Mouse (Mus musculus) stomach, postnatal 0 days (tissue): ENCODE results near the gene Sema3b. TPM values are rescaled to one million over a fixed set of nuclear protein-coding genes. Genes with fewer than 3 reads are reported as not detected.

Source experiments
- ATAC-seq: fragments of 200-750 bp; cut with Nextera tagmentation; 2 replicates; pipeline ENCODE4 v1.8.0; 2017; ENCODE audit not compliant: low FRiP score, low TSS enrichment
- DNase-seq: peaks from one replicate; pipeline ENCODE4 v3.0.0-alpha.2; 2016; ENCODE audit warnings: low spot score
- H3K27ac ChIP-seq: fragments of 300-500 bp; sonication (generic); replicated peaks from 2 replicates; pipeline ENCODE4 v1.5.1; 2014; ENCODE audit warnings: mild to moderate bottlenecking, control low read depth
- H3K27me3 ChIP-seq: fragments of 300-500 bp; sonication (generic); 2 replicates; pipeline ENCODE4 v1.6.1; 2014; ENCODE audit warnings: low read length; ENCODE audit not compliant: control insufficient read depth, insufficient read depth
- H3K36me3 ChIP-seq: fragments of 300-500 bp; sonication (generic); 2 replicates; pipeline ENCODE4 v1.6.1; 2014; ENCODE audit warnings: low read length, mixed read lengths; ENCODE audit not compliant: control insufficient read depth, insufficient read depth
- H3K4me1 ChIP-seq: fragments of 300-500 bp; sonication (generic); replicated peaks from 2 replicates; pipeline ENCODE4 v1.6.1; 2014; ENCODE audit warnings: antibody characterized with exemption; ENCODE audit not compliant: control insufficient read depth, insufficient read depth
- H3K4me2 ChIP-seq: fragments of 300-500 bp; sonication (generic); replicated peaks from 2 replicates; pipeline ENCODE4 v1.6.1; 2014; ENCODE audit warnings: low read depth, mild to moderate bottlenecking, control low read depth, moderate library complexity
- H3K4me3 ChIP-seq: fragments of 300-500 bp; sonication (generic); 2 replicates; pipeline ENCODE4 v1.5.1; 2014; ENCODE audit warnings: low read depth, low read length, control low read depth
- H3K9ac ChIP-seq: fragments of 300-500 bp; sonication (generic); 2 replicates; pipeline ENCODE4 v1.6.1; 2014; ENCODE audit warnings: mild to moderate bottlenecking, low read length, control low read depth, mixed read lengths
- H3K9me3 ChIP-seq: fragments of 300-500 bp; sonication (generic); 2 replicates; pipeline ENCODE4 v1.6.1; 2016; ENCODE audit warnings: low read length; ENCODE audit not compliant: control insufficient read depth
- CTCF ChIP-seq: IDR thresholded peaks from 2 replicates; pipeline ENCODE4 v1.5.1; 2016; ENCODE audit warnings: antibody characterized with exemption, low read depth, mild to moderate bottlenecking, moderate library complexity
- EP300 ChIP-seq: optimal IDR thresholded peaks from 2 replicates; pipeline ENCODE3; 2016; ENCODE audit warnings: antibody characterized with exemption
- WGBS: fragments of 180-500 bp; shearing (Covaris S2); extraction: QIAGEN DNeasy Blood & Tissue Kit; methylation state at CpG from one replicate; pipeline ENCODE4 v1.1.7; 2014; 5-methylcytosine and 5-hydroxymethylcytosine counted together
- polyA plus RNA-seq: library from polyadenylated mRNA; unstranded; fragments of >200 nt; fragmentation: Nextera tagmentation; extraction: Ambion mirVana; gene quantifications from 2 replicates; pipeline ENCODE4 v1.2.1, GENCODE M21; 2015

Gene Sema3b
- polyA plus RNA-seq, 1 experiment from 2014 or later = 16.3 TPM

GRCm38 (mm10) chr9:107615035-107615434 lies 6.0 kb upstream of the Sema3b start:
- 93% methylated on average over 4 of the region's 4 CpGs for WGBS
- Histone ChIP-seq H3K4me2 (no peak overlapping the region), H3K9me3 (no peaks in the 10 kb centered on the region), H3K36me3 (peaks cover 30% of the 10 kb centered on the region), H3K4me1 (peaks cover 10% of the 10 kb centered on the region), H3K4me3 (no peak overlapping the region), H3K9ac (no peak overlapping the region), H3K27me3 (no peaks in the 10 kb centered on the region), H3K27ac (no peak overlapping the region)
- DNase-seq (no peak), ATAC-seq (no peak)
- TF ChIP-seq CTCF (no peak), EP300 (no peak)

DNA sequence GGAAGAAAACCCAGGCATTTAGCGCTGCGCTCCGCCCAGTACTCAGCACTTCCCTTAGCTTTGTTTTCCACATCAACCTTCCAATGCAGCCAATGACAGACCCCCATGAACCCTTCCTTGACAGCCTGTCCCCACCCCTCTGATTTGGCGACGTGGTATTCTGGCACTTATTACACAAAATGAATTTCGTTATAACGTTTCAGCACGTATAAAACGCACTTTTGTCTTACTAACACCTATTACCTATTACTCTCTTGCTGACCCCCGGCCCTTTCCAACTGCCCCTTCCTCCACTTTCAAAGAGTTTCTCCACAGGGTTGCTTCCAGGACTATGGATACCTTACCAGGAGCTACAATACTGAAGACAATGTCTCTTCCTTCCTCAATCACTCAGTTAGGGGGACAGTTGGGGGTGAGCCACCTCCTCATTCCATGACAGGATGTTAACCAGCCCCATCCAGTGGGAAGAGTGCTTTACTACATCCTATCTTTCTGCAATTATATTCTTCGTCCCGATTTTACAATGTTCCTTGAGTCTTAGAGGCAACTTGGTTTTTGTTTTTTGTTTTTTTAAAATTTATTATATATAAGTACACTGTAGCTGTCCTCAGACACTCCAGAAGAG lies 4.0 kb upstream of the Sema3b start:
- no peak for DNase-seq

DNA sequence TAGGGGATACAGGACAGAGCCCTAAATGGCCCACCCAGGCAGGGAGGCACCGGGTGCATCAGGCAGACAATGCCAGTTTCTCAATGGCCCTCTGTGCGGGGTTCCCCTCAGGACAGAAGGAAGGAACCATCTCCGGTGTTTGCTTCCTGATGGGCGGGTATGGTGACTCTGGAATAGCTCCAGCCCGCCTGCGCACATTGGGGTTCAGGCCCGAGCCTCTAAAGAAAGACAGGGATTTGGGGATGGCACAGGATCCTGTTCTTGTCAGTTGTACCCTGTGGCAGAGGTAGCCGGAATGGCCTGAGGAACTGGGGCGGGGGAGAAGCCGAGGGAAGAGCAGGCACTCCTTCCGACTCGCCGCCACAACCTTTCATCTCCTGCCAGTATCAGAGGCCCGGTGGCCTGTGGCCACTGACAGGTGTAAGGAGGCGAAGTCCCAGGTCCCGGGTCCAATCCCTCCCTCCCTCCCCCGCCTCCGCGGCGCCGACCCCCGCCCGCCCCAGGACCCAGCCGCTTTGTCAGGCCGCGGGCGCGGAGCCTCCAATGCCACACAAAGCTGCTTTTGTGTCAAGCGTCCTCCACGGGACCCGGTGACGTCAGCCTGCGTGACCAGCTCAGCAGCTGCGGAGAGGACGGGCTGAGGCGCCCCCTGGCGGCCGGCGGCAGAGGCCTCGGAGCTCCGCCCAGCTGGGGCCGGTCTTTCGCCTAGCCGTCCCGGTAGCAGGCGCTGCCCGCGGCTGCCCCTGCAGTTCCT lies 3.3 kb upstream of the Sema3b start:
- peak overlapping the region; percentile 37 for H3K4me3 ChIP-seq
- 6% methylated on average over 35 of the region's 48 CpGs for WGBS
- H3K27me3 ChIP-seq = no peaks in the 10 kb centered on the region
- peaks cover 16% of the 10 kb centered on the region for H3K4me1 ChIP-seq
- TF ChIP-seq EP300 = peak; percentile 86
- TF ChIP-seq CTCF = peak; percentile 97
- DNase-seq (peak; percentile 99), ATAC-seq (peak; percentile 94)
- no peaks in the 10 kb centered on the region for H3K9me3 ChIP-seq
- H3K9ac ChIP-seq = peak overlapping the region; percentile 72
- H3K36me3 ChIP-seq = peaks cover 22% of the 10 kb centered on the region
- peak overlapping the region; percentile 74 for H3K4me2 ChIP-seq
- H3K27ac ChIP-seq = peak overlapping the region; percentile 96

More for the DNA sequence above, 4.0 kb upstream of the Sema3b start:
- 8% methylated on average over 12 of the region's 12 CpGs for WGBS
- H3K9ac ChIP-seq = no peak overlapping the region
- ATAC-seq = peak; percentile 27; the same call in 1 of the 2 replicates
- H3K4me3 ChIP-seq = peak overlapping the region; percentile 37; the same call in 1 of the 2 replicates
- no peaks in the 10 kb centered on the region for H3K9me3 ChIP-seq
- H3K36me3 ChIP-seq = peaks cover 22% of the 10 kb centered on the region
- no peaks in the 10 kb centered on the region for H3K27me3 ChIP-seq
- peak overlapping the region; percentile 96 for H3K27ac ChIP-seq
- TF ChIP-seq CTCF (peak; percentile 58), EP300 (peak; percentile 17)
- H3K4me2 ChIP-seq = peak overlapping the region; percentile 74
- peaks cover 16% of the 10 kb centered on the region for H3K4me1 ChIP-seq

GRCm38 (mm10) chr9:107611456-107612190 lies 2.6 kb upstream of the Sema3b start:
- ATAC-seq (no peak), DNase-seq (no peak)
- Histone ChIP-seq H3K4me1 (peaks cover 16% of the 10 kb centered on the region), H3K4me3 (no peak overlapping the region), H3K27ac (peak overlapping the region; percentile 96), H3K9ac (peak overlapping the region; percentile 72), H3K4me2 (peak overlapping the region; percentile 74), H3K27me3 (no peaks in the 10 kb centered on the region), H3K9me3 (no peaks in the 10 kb centered on the region), H3K36me3 (peaks cover 17% of the 10 kb centered on the region)
- TF ChIP-seq CTCF = no peak
- WGBS = 57% methylated on average over 6 of the region's 6 CpGs

- no peak for TF ChIP-seq CTCF
- Histone ChIP-seq H3K9me3 (no peaks in the 10 kb centered on the region), H3K36me3 (no peaks in the 10 kb centered on the region), H3K4me2 (no peak overlapping the region), H3K4me1 (peaks cover 16% of the 10 kb centered on the region), H3K4me3 (no peak overlapping the region), H3K27ac (no peak overlapping the region), H3K27me3 (no peaks in the 10 kb centered on the region), H3K9ac (no peak overlapping the region)
- ATAC-seq (no peak), DNase-seq (no peak)
- 77% methylated on average over 4 of the region's 4 CpGs for WGBS
These were observed 403 bp upstream of the Sema3b start for GRCm38 (mm10) chr9:107609433-107609830.
